Mouse (Mus musculus): Measurements from ENCODE around the gene Gm45261. TPM values are rescaled to one million over a fixed set of nuclear protein-coding genes. Genes with fewer than 3 reads are reported as not detected.

Gene Gm45261
- polyA plus RNA-seq, 1 experiment from 2014 or later, result not detected

- 82% methylated on average over 1 of the region's 1 CpGs for WGBS
- Histone ChIP-seq H3K27ac (replicated peaks) (no peak overlapping the region), H3K4me2 (replicated peaks) (no peak overlapping the region), H3K4me3 (replicated peaks) (no peak overlapping the region), H3K27me3 (no peaks in the 10 kb centered on the region), H3K9me3 (replicated peaks) (no peaks in the 10 kb centered on the region), H3K9ac (no peak overlapping the region), H3K4me1 (no peaks in the 10 kb centered on the region), H3K36me3 (no peaks in the 10 kb centered on the region)
- ATAC-seq (ENCODE audit: insufficient number of reproducible peaks, low FRiP score, low TSS enrichment, low read depth), result no peak
These were observed 9.2 kb downstream of the Gm45261 start for GRCm38 (mm10) chr1:80451914-80452549.

GRCm38 (mm10) chr1:80447554-80447953, 13.7 kb downstream of the Gm45261 start:
- no peaks in the 10 kb centered on the region for H3K27me3 ChIP-seq
- H3K4me2 ChIP-seq (replicated peaks), result no peak overlapping the region
- H3K9me3 ChIP-seq (replicated peaks), result no peaks in the 10 kb centered on the region
- no peak for ATAC-seq (ENCODE audit: insufficient number of reproducible peaks, low FRiP score, low TSS enrichment, low read depth)
- WGBS, result 68% methylated on average over 1 of the region's 1 CpGs
- H3K4me3 ChIP-seq (replicated peaks), result no peak overlapping the region
- H3K9ac ChIP-seq, result no peak overlapping the region
- H3K27ac ChIP-seq (replicated peaks), result no peak overlapping the region
- no peaks in the 10 kb centered on the region for H3K36me3 ChIP-seq
- H3K4me1 ChIP-seq, result no peaks in the 10 kb centered on the region

GRCm38 (mm10) chr1:80440911-80441310, 20.3 kb downstream of the Gm45261 start:
- no peaks in the 10 kb centered on the region for H3K36me3 ChIP-seq

GRCm38 (mm10) chr1:80438506-80438905, 22.7 kb downstream of the Gm45261 start:
- no peak for ATAC-seq (ENCODE audit: insufficient number of reproducible peaks, low FRiP score, low TSS enrichment, low read depth)
- no peak overlapping the region for H3K4me3 ChIP-seq (replicated peaks)
- H3K27ac ChIP-seq (replicated peaks), result no peak overlapping the region
- no peaks in the 10 kb centered on the region for H3K36me3 ChIP-seq
- no peaks in the 10 kb centered on the region for H3K27me3 ChIP-seq
- no peaks in the 10 kb centered on the region for H3K9me3 ChIP-seq (replicated peaks)
- WGBS, result 84% methylated on average over 2 of the region's 2 CpGs
- no peak overlapping the region for H3K4me2 ChIP-seq (replicated peaks)
- H3K9ac ChIP-seq, result no peak overlapping the region
- no peaks in the 10 kb centered on the region for H3K4me1 ChIP-seq

More at GRCm38 (mm10) chr1:80440911-80441310, 20.3 kb downstream of the Gm45261 start:
- Histone ChIP-seq H3K27me3 (no peaks in the 10 kb centered on the region), H3K4me2 (replicated peaks) (no peak overlapping the region), H3K4me3 (replicated peaks) (no peak overlapping the region), H3K27ac (replicated peaks) (no peak overlapping the region), H3K9ac (no peak overlapping the region), H3K4me1 (no peaks in the 10 kb centered on the region), H3K9me3 (replicated peaks) (no peaks in the 10 kb centered on the region)
- 58% methylated on average over 2 of the region's 2 CpGs for WGBS
- ATAC-seq (ENCODE audit: insufficient number of reproducible peaks, low FRiP score, low TSS enrichment, low read depth), result no peak

- 60% methylated on average over 1 of the region's 1 CpGs for WGBS
- no peaks in the 10 kb centered on the region for H3K9me3 ChIP-seq (replicated peaks)
- no peaks in the 10 kb centered on the region for H3K27me3 ChIP-seq
- H3K4me3 ChIP-seq (replicated peaks), result no peak overlapping the region
- H3K4me2 ChIP-seq (replicated peaks), result no peak overlapping the region
- H3K27ac ChIP-seq (replicated peaks), result no peak overlapping the region
- ATAC-seq (ENCODE audit: insufficient number of reproducible peaks, low FRiP score, low TSS enrichment, low read depth), result no peak
- H3K36me3 ChIP-seq, result no peaks in the 10 kb centered on the region
- H3K4me1 ChIP-seq, result no peaks in the 10 kb centered on the region
- no peak overlapping the region for H3K9ac ChIP-seq
These were observed 33.3 kb downstream of the Gm45261 start for GRCm38 (mm10) chr1:80427946-80428345.

GRCm38 (mm10) chr1:80427425-80427824, 33.8 kb downstream of the Gm45261 start:
- H3K9me3 ChIP-seq (replicated peaks), result no peaks in the 10 kb centered on the region
- 32% methylated on average over 1 of the region's 1 CpGs for WGBS
- H3K9ac ChIP-seq, result no peak overlapping the region

GRCm38 (mm10) chr1:80424666-80425065, 36.6 kb downstream of the Gm45261 start:
- ATAC-seq (ENCODE audit: insufficient number of reproducible peaks, low FRiP score, low TSS enrichment, low read depth), result no peak
- no peak overlapping the region for H3K27ac ChIP-seq (replicated peaks)
- WGBS, result 50% methylated on average over 1 of the region's 1 CpGs

More at GRCm38 (mm10) chr1:80427425-80427824, 33.8 kb downstream of the Gm45261 start:
- no peaks in the 10 kb centered on the region for H3K36me3 ChIP-seq
- no peak overlapping the region for H3K27ac ChIP-seq (replicated peaks)
- H3K4me2 ChIP-seq (replicated peaks), result no peak overlapping the region
- no peak overlapping the region for H3K4me3 ChIP-seq (replicated peaks)
- ATAC-seq (ENCODE audit: insufficient number of reproducible peaks, low FRiP score, low TSS enrichment, low read depth), result no peak; the same call in 1 of the 2 replicates
- no peaks in the 10 kb centered on the region for H3K4me1 ChIP-seq
- no peaks in the 10 kb centered on the region for H3K27me3 ChIP-seq

GRCm38 (mm10) chr1:80418321-80419045, 42.8 kb downstream of the Gm45261 start:
- Histone ChIP-seq H3K27ac (replicated peaks) (no peak overlapping the region), H3K27me3 (no peaks in the 10 kb centered on the region), H3K9me3 (replicated peaks) (no peaks in the 10 kb centered on the region), H3K4me2 (replicated peaks) (no peak overlapping the region), H3K9ac (no peak overlapping the region), H3K4me3 (replicated peaks) (no peak overlapping the region), H3K4me1 (no peaks in the 10 kb centered on the region), H3K36me3 (no peaks in the 10 kb centered on the region)
- WGBS, result 73% methylated on average over 12 of the region's 12 CpGs
- ATAC-seq (ENCODE audit: insufficient number of reproducible peaks, low FRiP score, low TSS enrichment, low read depth), result no peak

More at GRCm38 (mm10) chr1:80424666-80425065, 36.6 kb downstream of the Gm45261 start:
- no peaks in the 10 kb centered on the region for H3K27me3 ChIP-seq
- no peaks in the 10 kb centered on the region for H3K4me1 ChIP-seq
- no peak overlapping the region for H3K4me3 ChIP-seq (replicated peaks)
- no peaks in the 10 kb centered on the region for H3K9me3 ChIP-seq (replicated peaks)
- H3K4me2 ChIP-seq (replicated peaks), result no peak overlapping the region
- no peak overlapping the region for H3K9ac ChIP-seq
- H3K36me3 ChIP-seq, result no peaks in the 10 kb centered on the region

- 55% methylated on average over 5 of the region's 5 CpGs for WGBS
- no peaks in the 10 kb centered on the region for H3K9me3 ChIP-seq (replicated peaks)
- H3K4me2 ChIP-seq (replicated peaks), result no peak overlapping the region
These were observed 44.9 kb downstream of the Gm45261 start for GRCm38 (mm10) chr1:80416329-80416728.

GRCm38 (mm10) chr1:80412521-80412920, 48.7 kb downstream of the Gm45261 start:
- H3K4me3 ChIP-seq (replicated peaks), result no peak overlapping the region
- no peaks in the 10 kb centered on the region for H3K27me3 ChIP-seq
- no peaks in the 10 kb centered on the region for H3K4me1 ChIP-seq
- H3K9me3 ChIP-seq (replicated peaks), result no peaks in the 10 kb centered on the region
- H3K4me2 ChIP-seq (replicated peaks), result no peak overlapping the region
- WGBS, result 74% methylated on average over 2 of the region's 2 CpGs
- H3K27ac ChIP-seq (replicated peaks), result no peak overlapping the region
- H3K36me3 ChIP-seq, result no peaks in the 10 kb centered on the region
- H3K9ac ChIP-seq, result no peak overlapping the region
- no peak for ATAC-seq (ENCODE audit: insufficient number of reproducible peaks, low FRiP score, low TSS enrichment, low read depth)

More at GRCm38 (mm10) chr1:80416329-80416728, 44.9 kb downstream of the Gm45261 start:
- Histone ChIP-seq H3K36me3 (no peaks in the 10 kb centered on the region), H3K4me1 (no peaks in the 10 kb centered on the region), H3K27ac (replicated peaks) (no peak overlapping the region), H3K27me3 (no peaks in the 10 kb centered on the region), H3K4me3 (replicated peaks) (no peak overlapping the region), H3K9ac (no peak overlapping the region)
- no peak for ATAC-seq (ENCODE audit: insufficient number of reproducible peaks, low FRiP score, low TSS enrichment, low read depth)

- H3K9ac ChIP-seq, result no peak overlapping the region
- no peak overlapping the region for H3K4me3 ChIP-seq (replicated peaks)
- no peaks in the 10 kb centered on the region for H3K4me1 ChIP-seq
- no peak for ATAC-seq (ENCODE audit: insufficient number of reproducible peaks, low FRiP score, low TSS enrichment, low read depth)
- H3K9me3 ChIP-seq (replicated peaks), result no peaks in the 10 kb centered on the region
- no peaks in the 10 kb centered on the region for H3K27me3 ChIP-seq
- no peak overlapping the region for H3K4me2 ChIP-seq (replicated peaks)
- H3K36me3 ChIP-seq, result no peaks in the 10 kb centered on the region
- no peak overlapping the region for H3K27ac ChIP-seq (replicated peaks)
These were observed 50.8 kb downstream of the Gm45261 start for GRCm38 (mm10) chr1:80410229-80410973.

Measured in embryonic facial prominence, embryonic 15.5 days (tissue).